ENCODE assay signal across 12 mouse cellular contexts in the genomic region with DNA sequence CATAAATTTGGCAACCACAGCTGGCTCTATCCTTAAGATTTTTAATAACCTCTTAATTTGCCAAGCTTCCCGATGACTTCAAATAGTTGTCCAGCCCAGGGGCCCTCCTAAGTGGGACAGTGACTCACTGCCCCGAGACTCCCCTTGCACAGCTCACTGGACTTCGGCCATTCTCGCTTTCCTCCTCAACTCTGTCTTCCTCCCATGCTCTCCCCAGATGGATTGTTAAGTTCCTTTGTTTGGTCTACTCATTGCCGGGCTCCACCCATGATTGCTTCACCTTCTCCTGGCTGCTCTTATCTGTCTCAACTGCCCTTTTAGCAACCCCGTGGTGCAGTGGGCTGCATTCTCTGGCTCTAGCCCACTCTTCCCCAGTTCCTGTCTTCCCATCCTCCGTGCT. TPM values are rescaled to one million over a fixed set of nuclear protein-coding genes. Genes with fewer than 3 reads are reported as not detected.
DNase-seq lines count a peak whose midpoint lies in the region; TF ChIP-seq lines count a peak whose summit lies in the region.
"Had no signal": no experiment of that assay in that cellular context is flagged by ENCODE, and none has a peak within 500 bp of the region (broad histone marks: within the 10 kb centered on the region; RNA-seq: fewer than 3 reads in every experiment).

No protein-coding gene starts in this region.

- TF ChIP-seq POLR2A in lung, adult 2 months (IDR thresholded peaks at IDR 0.05; ENCODE audit: borderline replicate concordance, extremely low read depth, low read depth, low read length): no peak
- TF ChIP-seq POLR2A in myocyte (IDR thresholded peaks at IDR 0.05; ENCODE audit: insufficient read length, low read depth): peak; percentile 16

- peak overlapping the region; percentile 37 for H3K4me2 ChIP-seq in myocyte (ENCODE audit: low read depth)
- H3K4me2 ChIP-seq: heart, embryonic 15.5 days; liver, embryonic 13.5 days; midbrain, embryonic 15.5 days had no signal

- no peak overlapping the region for H3ac ChIP-seq in myocyte (ENCODE audit: control insufficient read depth, insufficient read length)

- WGBS in lung, adult 2 months: 23% methylated on average over 7 of the region's 7 CpGs

- H3K4me3 ChIP-seq in lung, adult 2 months (replicated peaks; ENCODE audit: extremely low read depth, low read depth, low read length): no peak overlapping the region
- no peak overlapping the region for H3K4me3 ChIP-seq in myocyte
- H3K4me3 ChIP-seq: heart, embryonic 15.5 days; liver, embryonic 13.5 days; midbrain, embryonic 15.5 days had no signal

- no peak for TF ChIP-seq CTCF in lung, adult 2 months (IDR thresholded peaks at IDR 0.05; ENCODE audit: insufficient read depth, low read length)

- no peaks in the 10 kb centered on the region for H3K79me2 ChIP-seq in myocyte (ENCODE audit: control insufficient read depth, insufficient read depth)

- peaks cover 3% of the 10 kb centered on the region for H3K4me1 ChIP-seq in lung, adult 2 months (ENCODE audit: control insufficient read depth, insufficient read depth, low read length)
- H3K4me1 ChIP-seq: liver, embryonic 13.5 days; midbrain, embryonic 15.5 days had no signal

- DNase-seq in lung, adult 18-20 months: peak; percentile 61 to 63
- DNase-seq in lung, adult 2 months: no peak
- DNase-seq in gastrocnemius, adult 8-10 months (ENCODE audit: low spot score in 2 of 2): peak; percentile 24 to 53
- DNase-seq in heart, postnatal 36 days: peak; percentile 35 to 41
- DNase-seq in cerebellum, adult 18-20 months: no peak
- DNase-seq in right cerebral cortex, adult 18-20 months: no peak
- DNase-seq in thymus, adult 18-20 months: no peak
- DNase-seq: cerebellum, postnatal 10 days; liver, embryonic 13.5 days had no signal

- H3K27me3 ChIP-seq in myocyte (ENCODE audit: control insufficient read depth, insufficient read depth, insufficient read length): no peaks in the 10 kb centered on the region
- H3K27me3 ChIP-seq: heart, embryonic 15.5 days; liver, embryonic 13.5 days; midbrain, embryonic 15.5 days had no signal

- intact Hi-C loops in heart, postnatal 36 days (cut with DNase I): no loop called here

- no peaks in the 10 kb centered on the region for H3K36me3 ChIP-seq in myocyte (ENCODE audit: control insufficient read depth, insufficient read depth)
- H3K36me3 ChIP-seq: heart, embryonic 15.5 days; liver, embryonic 13.5 days; midbrain, embryonic 15.5 days had no signal

TF ChIP-seq in myocyte, 11 proteins besides CTCF, POLR2A, EP300 and RAD21:
- TF ChIP-seq CEBPB (IDR thresholded peaks at IDR 0.05; ENCODE audit: insufficient read depth, poor library complexity, severe bottlenecking) (peak; percentile 88), TCF12 (IDR thresholded peaks at IDR 0.05; ENCODE audit: insufficient read depth, poor library complexity, severe bottlenecking) (no peak)

RNA-seq across cellular contexts. Expression of gene Dut, which starts 31.5 kb away (rescaled TPM):
- 15.1 and 21.2 TPM in 2 replicates for polyA plus RNA-seq in lung, adult 2 months (2012; rRNA removed)
- total RNA-seq in gastrocnemius, adult 8-10 months (2022): 1 to 10 TPM; 6.7 to 8.3 (median 7.6) TPM
- 10 to 100 TPM; 25.7 to 28.3 TPM for total RNA-seq in heart, postnatal 36 days (2021)
- polyA plus RNA-seq in myocyte (2012; fragmentation: generic; extraction: Trizol): 57.1 TPM

Comparison
In these comparisons a context has a peak if more than half of its experiments do, and no peak if none do; other contexts are left out.
1. DNase-seq: peak in lung, adult 18-20 months (2 of 2), gastrocnemius, adult 8-10 months (2 of 2) and heart, postnatal 36 days (2 of 2); none in lung, adult 2 months (single experiment), cerebellum, adult 18-20 months (0 of 2), right cerebral cortex, adult 18-20 months (single experiment) and thymus, adult 18-20 months (0 of 2).